Mouse (Mus musculus) forebrain, embryonic 13.5 days (tissue): Measurements from ENCODE around the gene Tk2. TPM values are rescaled to one million over a fixed set of nuclear protein-coding genes. Genes with fewer than 3 reads are reported as not detected.
"Not testable (repeated sequence)": the region's sequence is repeated elsewhere in the genome, so short reads cannot be mapped to it uniquely, and the experiment has no call there.

Experiments
- ATAC-seq: fragments of 200-750 bp; cut with Nextera tagmentation; 2 replicates; pipeline ENCODE4 v1.8.0; 2017
- H3K27ac ChIP-seq: fragments of 300-500 bp; sonication (generic); 2 replicates; pipeline ENCODE4 v1.5.1; 2015; ENCODE audit warnings: inconsistent platforms, mild to moderate bottlenecking, moderate library complexity
- H3K27me3 ChIP-seq: fragments of 300-500 bp; sonication (generic); 2 replicates; pipeline ENCODE4 v1.6.1; 2015; ENCODE audit warnings: mild to moderate bottlenecking, inconsistent platforms
- H3K36me3 ChIP-seq: fragments of 300-500 bp; sonication (generic); 2 replicates; pipeline ENCODE4 v1.6.1; 2015; ENCODE audit warnings: mild to moderate bottlenecking, inconsistent platforms; ENCODE audit not compliant: poor library complexity, severe bottlenecking
- H3K4me1 ChIP-seq: fragments of 300-500 bp; sonication (generic); 2 replicates; pipeline ENCODE4 v1.6.1; 2015; ENCODE audit warnings: inconsistent platforms
- H3K4me2 ChIP-seq: fragments of 300-500 bp; sonication (generic); 2 replicates; pipeline ENCODE4 v1.6.1; 2015; ENCODE audit warnings: inconsistent platforms, mild to moderate bottlenecking, moderate library complexity
- H3K4me3 ChIP-seq: fragments of 300-500 bp; sonication (generic); 2 replicates; pipeline ENCODE4 v1.5.1; 2015; ENCODE audit warnings: mild to moderate bottlenecking, inconsistent platforms
- H3K9ac ChIP-seq: fragments of 300-500 bp; sonication (generic); 2 replicates; pipeline ENCODE4 v1.6.1; 2015; ENCODE audit warnings: mild to moderate bottlenecking, inconsistent platforms
- H3K9me3 ChIP-seq: fragments of 300-500 bp; sonication (generic); replicated peaks from 2 replicates; pipeline ENCODE4 v1.6.1; 2016; ENCODE audit warnings: inconsistent platforms
- WGBS: fragments of 180-500 bp; shearing (Covaris S2); methylation state at CpG from one replicate; pipeline ENCODE4 v1.1.7; 2015; 5-methylcytosine and 5-hydroxymethylcytosine counted together
- polyA plus RNA-seq: library from polyadenylated mRNA; unstranded; fragments of >200 nt; fragmentation: Nextera tagmentation; extraction: Ambion mirVana; gene quantifications from 2 replicates; pipeline ENCODE4 v1.2.1, GENCODE M21; 2015

Gene Tk2
- polyA plus RNA-seq: 39.1 and 41.1 TPM in 2 replicates

DNA sequence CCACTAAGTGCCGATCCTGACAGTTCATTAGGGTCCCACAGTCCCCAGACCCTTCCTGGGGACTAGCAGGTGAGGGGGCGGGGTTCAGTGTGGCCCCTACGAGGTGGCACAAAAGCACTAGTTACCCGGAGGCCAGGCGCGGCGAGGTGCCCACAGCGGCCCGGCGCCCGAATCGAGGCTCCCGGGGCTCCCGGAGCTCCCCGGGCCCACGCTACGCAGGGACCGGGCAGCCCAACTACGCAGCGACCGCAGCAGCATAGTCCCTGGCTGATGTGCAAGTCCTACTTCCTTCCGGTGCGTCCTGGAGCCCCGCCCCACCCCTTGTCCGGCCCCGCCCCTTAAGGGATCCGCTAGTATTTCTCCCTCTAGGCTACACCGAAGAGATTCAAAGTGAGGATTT, at the start of gene Tk2:
Gene Tk2 (minus strand): TSS at position 283 of the 400 bp plus-strand sequence.
- WGBS: under 1% methylated on average over 28 of the region's 28 CpGs
- H3K4me1 ChIP-seq: peaks cover 25% of the 10 kb centered on the region
- peak within 1 kb of the TSS; percentile 57 for H3K27ac ChIP-seq
- peak within 1 kb of the TSS; percentile 90 for H3K4me3 ChIP-seq
- H3K9me3 ChIP-seq: no peaks in the 10 kb centered on the region
- H3K9ac ChIP-seq: peak within 1 kb of the TSS; percentile 92
- H3K4me2 ChIP-seq: peak within 1 kb of the TSS; percentile 89
- H3K36me3 ChIP-seq: peaks cover 14% of the 10 kb centered on the region
- ATAC-seq: peak; percentile 92
- no peaks in the 10 kb centered on the region for H3K27me3 ChIP-seq

DNA sequence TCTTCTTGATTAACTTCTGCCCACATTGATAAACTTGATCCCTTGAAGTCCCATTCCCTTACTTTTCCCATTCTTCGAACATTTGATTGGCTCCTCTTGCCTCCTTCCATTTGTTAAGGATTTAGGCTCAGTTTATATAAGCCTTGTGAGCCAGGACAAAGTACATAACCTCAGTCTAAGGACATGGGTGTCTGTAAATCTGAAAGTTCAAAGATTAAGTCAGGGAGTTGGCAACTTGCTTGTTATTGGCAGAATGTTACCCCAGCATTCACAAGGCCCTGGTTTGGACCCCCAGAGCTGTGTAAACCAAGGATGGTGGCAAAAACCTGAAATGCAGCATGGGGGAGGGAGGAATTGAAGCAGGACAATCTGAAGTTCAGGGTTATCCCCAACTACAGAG, 46.0 kb upstream of the Tk2 start:
- no peak overlapping the region for H3K9ac ChIP-seq
- no peak for ATAC-seq
- H3K9me3 ChIP-seq: no peaks in the 10 kb centered on the region
- 92% methylated on average over 1 of the region's 1 CpGs for WGBS
- no peak overlapping the region for H3K27ac ChIP-seq
- H3K36me3 ChIP-seq: no peaks in the 10 kb centered on the region
- H3K27me3 ChIP-seq: no peaks in the 10 kb centered on the region
- no peaks in the 10 kb centered on the region for H3K4me1 ChIP-seq
- H3K4me3 ChIP-seq: no peak overlapping the region
- H3K4me2 ChIP-seq: no peak overlapping the region

DNA sequence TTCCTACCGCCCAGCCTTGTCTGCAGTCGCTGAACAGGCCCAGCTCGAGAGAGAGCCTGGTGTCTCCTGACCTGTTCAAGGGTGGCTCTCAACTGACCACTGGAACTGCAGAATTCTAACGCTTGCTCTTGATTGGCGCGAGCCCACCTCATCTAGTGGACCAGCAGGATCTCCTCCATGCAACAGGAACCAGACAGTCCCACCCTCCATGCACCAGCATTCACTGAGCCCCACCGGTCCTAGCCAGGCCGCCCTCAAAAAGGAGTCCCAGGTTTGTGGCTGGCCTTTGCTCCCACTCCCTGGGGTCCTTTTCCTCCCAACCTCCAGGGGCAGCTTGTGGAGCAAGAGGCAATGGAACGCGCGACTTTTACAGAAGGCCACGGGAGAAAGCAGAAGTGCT, 44.7 kb upstream of the Tk2 start, which contains the start of gene Cmtm2a:
Gene Cmtm2a (minus strand): TSS at position 101 of the 400 bp plus-strand sequence.
- not testable (repeated sequence) for H3K27me3 ChIP-seq, ATAC-seq, H3K36me3 ChIP-seq, H3K9me3 ChIP-seq, H3K4me3 ChIP-seq, H3K4me1 ChIP-seq, H3K4me2 ChIP-seq, H3K9ac ChIP-seq, H3K27ac ChIP-seq
- WGBS: 81% methylated on average over 12 of the region's 12 CpGs

DNA sequence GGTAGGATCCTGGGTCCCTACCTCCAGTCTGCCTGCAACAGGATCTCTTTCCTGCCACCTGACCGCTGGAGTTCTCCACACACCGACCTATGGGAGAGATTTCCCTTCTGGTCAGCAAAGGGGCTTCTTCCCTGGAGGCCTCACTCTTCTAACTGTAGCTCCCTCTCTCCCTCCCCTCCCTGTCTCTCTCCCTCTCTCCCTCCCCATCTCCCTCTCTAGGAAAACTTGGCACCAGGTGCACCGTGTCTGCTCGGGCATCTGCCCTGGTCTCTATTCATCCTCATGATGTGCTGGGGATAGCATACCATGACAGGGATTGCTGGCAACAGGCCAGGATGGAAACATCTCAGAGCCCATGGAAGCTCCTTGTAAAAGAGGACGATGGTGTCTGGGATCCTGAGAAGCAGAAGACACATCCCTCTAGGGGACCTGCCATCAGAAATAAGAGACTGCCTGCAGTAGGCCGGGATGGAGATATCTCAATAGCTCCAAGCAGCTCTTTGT, 20.6 kb upstream of the Tk2 start:
- 88% methylated on average over 6 of the region's 6 CpGs for WGBS
- no peak for ATAC-seq
- peaks cover 7% of the 10 kb centered on the region for H3K36me3 ChIP-seq

DNA sequence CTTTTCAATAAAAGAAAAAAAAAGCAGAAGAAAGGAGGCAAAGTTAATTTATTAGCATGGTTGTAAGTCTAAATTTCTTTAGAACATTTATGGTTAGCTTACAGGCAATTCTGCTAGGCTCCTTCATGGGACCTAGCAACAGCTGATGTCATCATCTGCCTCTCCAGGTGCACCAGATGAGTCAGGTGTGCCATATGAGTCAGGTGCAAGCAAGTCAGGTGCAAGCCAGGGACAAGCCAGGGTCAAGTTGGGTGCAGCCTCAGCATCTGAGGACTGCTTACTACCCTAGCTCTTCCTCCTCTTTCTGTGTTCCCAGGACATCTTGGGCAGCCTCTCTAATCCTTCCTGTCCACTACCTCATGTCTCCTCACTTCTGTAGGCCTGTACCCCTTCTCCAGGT, 20.0 kb upstream of the Tk2 start:
- ATAC-seq: no peak
- Histone ChIP-seq H3K4me2 (no peak overlapping the region), H3K4me3 (no peak overlapping the region), H3K27me3 (no peaks in the 10 kb centered on the region), H3K4me1 (no peaks in the 10 kb centered on the region), H3K36me3 (peaks cover 13% of the 10 kb centered on the region), H3K9ac (no peak overlapping the region), H3K27ac (no peak overlapping the region), H3K9me3 (no peaks in the 10 kb centered on the region)

More for the DNA sequence above, 20.6 kb upstream of the Tk2 start:
- no peaks in the 10 kb centered on the region for H3K4me1 ChIP-seq
- no peak overlapping the region for H3K27ac ChIP-seq
- H3K4me2 ChIP-seq: no peak overlapping the region
- no peaks in the 10 kb centered on the region for H3K9me3 ChIP-seq
- no peak overlapping the region for H3K4me3 ChIP-seq
- H3K27me3 ChIP-seq: no peaks in the 10 kb centered on the region
- no peak overlapping the region for H3K9ac ChIP-seq

DNA sequence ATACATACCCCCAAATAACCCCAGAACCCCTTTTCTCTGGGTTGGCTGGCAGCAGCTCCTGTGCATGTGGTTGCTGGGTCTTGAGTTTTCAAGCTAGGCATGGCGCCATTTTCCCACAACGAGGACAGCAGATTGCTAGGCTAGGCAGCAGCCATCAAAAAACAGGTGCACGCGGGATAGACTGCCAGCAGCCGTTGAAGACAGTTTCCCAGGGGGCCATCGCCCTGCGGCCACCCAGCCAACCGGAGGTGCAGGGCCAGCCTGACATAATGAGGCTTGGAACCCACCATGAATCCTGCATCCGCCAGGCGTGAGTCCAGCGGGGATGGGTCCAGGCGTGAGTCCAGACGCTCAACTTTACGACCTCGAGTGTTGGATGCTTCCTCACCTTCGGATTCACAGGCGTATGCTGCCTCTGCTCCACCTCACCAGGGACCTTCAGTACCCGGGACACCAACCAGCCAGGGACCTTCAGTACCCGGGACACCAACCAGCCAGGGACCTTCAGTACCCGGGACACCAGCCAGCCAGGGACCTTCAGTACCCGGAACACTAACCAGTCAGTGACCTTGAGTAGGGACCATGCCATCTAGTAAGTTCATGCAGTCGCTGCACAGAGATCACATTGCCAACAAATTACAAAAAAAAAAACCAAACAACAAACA, 16.0 kb upstream of the Tk2 start:
- peaks cover 23% of the 10 kb centered on the region for H3K36me3 ChIP-seq
- H3K9ac ChIP-seq, H3K4me3 ChIP-seq, H3K4me2 ChIP-seq, H3K27me3 ChIP-seq, H3K27ac ChIP-seq, ATAC-seq, H3K9me3 ChIP-seq, H3K4me1 ChIP-seq: not testable (repeated sequence)
- 97% methylated on average over 22 of the region's 22 CpGs for WGBS

DNA sequence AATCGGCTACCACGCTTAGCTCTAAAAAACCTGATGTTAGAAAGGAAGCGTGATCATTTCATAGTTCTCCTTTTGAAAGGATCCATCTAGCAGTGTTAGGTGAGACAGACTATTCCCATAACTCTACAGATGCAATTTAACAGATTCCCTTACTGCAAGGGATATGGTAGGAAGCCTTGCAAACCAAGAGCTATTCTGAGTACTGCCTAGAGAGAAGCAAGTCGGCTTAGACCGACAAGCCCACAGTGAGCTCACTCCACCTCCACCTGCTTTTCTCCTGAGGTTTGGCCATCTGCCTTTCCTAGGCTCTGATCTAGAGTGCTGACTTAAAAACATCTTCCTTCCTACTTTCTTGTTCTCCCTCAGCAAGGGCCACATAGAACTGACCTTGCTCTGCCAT, 13.4 kb upstream of the Tk2 start:
- not testable (repeated sequence) for H3K9ac ChIP-seq, H3K27ac ChIP-seq, H3K9me3 ChIP-seq, H3K4me3 ChIP-seq, H3K4me1 ChIP-seq, ATAC-seq, H3K27me3 ChIP-seq, H3K4me2 ChIP-seq
- H3K36me3 ChIP-seq: peaks cover 48% of the 10 kb centered on the region
- WGBS: 96% methylated on average over 5 of the region's 5 CpGs

DNA sequence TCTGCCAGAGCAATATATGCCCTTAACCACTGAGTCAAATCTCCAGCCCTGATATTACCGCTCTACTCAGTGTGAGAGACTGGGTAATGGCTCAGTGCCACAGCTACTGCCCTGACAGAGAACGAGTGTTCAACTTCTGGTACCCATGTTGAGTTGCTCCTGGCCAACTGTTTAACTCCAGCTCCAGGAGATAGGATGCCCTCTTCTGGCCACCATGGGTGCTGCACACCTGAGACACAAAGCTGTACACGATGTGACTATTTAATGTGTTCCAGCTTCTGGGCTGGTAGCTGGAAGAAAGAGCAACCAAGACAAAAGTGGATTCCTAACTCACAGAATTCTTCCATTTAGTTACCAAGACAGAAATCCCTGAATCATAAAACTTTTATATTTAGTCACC, 4.7 kb upstream of the Tk2 start:
- no peaks in the 10 kb centered on the region for H3K9me3 ChIP-seq
- no peak overlapping the region for H3K4me2 ChIP-seq
- 89% methylated on average over 3 of the region's 3 CpGs for WGBS
- ATAC-seq: no peak
- no peak overlapping the region for H3K27ac ChIP-seq
- H3K27me3 ChIP-seq: no peaks in the 10 kb centered on the region
- no peak overlapping the region for H3K4me3 ChIP-seq
- H3K4me1 ChIP-seq: peaks cover 11% of the 10 kb centered on the region
- H3K36me3 ChIP-seq: peaks cover 11% of the 10 kb centered on the region
- H3K9ac ChIP-seq: no peak overlapping the region

DNA sequence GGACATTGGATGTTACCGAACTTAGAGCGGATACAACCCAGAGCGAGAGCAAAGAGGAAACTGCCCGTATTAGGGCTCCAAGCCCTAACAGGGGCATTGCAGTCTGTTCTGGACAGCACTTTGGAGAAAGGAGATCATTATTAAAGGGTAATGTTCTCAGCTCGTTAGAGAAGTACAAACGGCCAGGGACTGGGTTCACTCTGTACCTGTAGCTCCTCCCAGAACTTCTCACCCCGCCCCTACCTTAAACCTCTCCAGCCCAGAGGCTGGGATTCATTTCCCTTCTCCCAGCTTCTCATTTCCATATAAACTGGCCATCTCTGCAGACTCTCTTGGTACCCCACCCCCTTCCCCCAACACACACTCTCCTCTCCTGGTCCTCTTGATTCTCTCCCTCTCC, 3.1 kb upstream of the Tk2 start:
- H3K4me1 ChIP-seq: peaks cover 25% of the 10 kb centered on the region
- peak; percentile 4; the same call in 1 of the 2 replicates for ATAC-seq
- H3K9me3 ChIP-seq: no peaks in the 10 kb centered on the region
- no peaks in the 10 kb centered on the region for H3K36me3 ChIP-seq
- 1% methylated on average over 7 of the region's 7 CpGs for WGBS
- peak overlapping the region; percentile 71 for H3K4me2 ChIP-seq
- peak overlapping the region; percentile 60 for H3K4me3 ChIP-seq
- H3K27ac ChIP-seq: no peak overlapping the region
- H3K9ac ChIP-seq: peak overlapping the region; percentile 71
- no peaks in the 10 kb centered on the region for H3K27me3 ChIP-seq

DNA sequence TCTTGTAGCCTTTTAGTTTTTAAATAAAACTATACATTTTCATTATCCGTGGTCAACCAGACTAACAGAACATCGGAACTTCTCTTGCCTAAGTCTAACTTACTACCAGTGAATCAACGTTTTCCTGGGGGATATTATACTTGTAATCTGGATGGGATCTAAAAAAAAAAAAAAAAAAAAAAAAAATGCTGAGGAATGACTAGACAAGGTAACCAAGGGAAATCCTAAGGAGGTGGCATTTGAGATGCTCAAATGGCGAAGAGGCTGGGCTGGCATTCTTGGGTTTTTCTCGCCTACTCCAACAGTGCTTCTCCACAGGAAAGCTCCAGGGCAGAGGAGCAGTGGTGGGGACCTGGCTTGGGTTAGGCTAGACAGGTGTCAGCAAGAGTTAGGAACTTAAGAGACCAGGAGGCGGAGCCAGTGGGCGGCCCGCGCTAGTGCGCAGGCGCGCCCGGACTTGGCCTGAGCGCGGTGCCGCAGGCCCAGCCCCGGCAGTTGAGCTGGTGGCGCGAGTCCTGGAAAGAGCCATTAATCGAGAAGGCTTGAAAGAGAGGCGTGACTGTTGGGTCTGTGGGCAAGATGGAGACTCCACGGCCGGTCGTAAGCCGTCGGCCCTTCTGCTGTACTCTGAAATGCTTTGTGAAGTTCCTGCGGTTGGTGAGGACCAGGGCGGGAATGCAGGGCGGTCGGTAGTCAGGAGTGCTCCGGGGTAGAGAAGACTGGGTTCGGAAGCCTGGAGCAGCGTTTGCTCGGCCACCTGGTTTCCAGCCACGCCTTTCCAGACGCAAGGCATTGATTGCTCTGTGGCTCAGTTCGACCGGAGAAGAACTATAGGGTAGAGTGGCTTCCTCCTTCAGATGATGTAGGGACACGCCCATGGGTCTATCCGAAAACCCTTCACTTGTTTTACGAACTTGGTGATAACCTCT, 2.3 kb upstream of the Tk2 start, which contains the start of gene Cklf:
Gene Cklf (plus strand): TSS at position 423 of the 929 bp plus-strand sequence.
- 3% methylated on average over 41 of the region's 41 CpGs for WGBS
- Histone ChIP-seq H3K4me2 (peak within 1 kb of the TSS; percentile 71), H3K9me3 (no peaks in the 10 kb centered on the region), H3K4me1 (peaks cover 25% of the 10 kb centered on the region), H3K27ac (peak within 1 kb of the TSS; percentile 46; the same call in 1 of the 2 replicates), H3K27me3 (no peaks in the 10 kb centered on the region), H3K36me3 (no peaks in the 10 kb centered on the region), H3K9ac (peak within 1 kb of the TSS; percentile 71), H3K4me3 (peak within 1 kb of the TSS; percentile 60)
- peak; percentile 84 for ATAC-seq

DNA sequence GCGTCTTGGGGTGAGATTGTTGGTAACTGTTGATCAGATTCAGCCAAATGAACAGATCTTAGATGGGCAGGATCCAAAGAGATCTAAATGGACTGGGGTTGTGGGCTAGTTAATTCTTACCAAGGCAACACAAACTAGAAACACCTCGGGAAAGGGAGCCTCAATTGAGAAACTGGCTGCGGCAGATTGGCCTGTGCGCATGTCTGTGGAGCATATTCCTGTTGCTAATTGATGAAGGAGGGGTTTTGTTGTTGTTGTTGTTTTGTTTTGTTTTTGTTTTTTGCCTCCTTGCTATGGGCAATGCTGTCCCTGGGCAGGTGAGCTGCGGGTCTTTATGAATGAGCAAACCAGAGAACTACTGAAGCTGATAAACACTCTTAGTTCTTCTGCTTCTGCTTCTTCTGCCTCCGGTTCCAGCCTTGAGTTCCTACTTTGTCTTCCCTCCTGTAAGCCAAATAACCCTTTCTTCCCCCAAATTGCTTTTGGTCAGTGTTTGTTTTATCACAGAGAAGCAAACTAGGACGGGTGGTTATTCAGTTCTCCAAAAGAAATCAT, 1.2 kb upstream of the Tk2 start:
- no peak overlapping the region for H3K27ac ChIP-seq
- no peaks in the 10 kb centered on the region for H3K27me3 ChIP-seq
- H3K4me3 ChIP-seq: no peak overlapping the region
- no peak for ATAC-seq
- no peak overlapping the region for H3K4me2 ChIP-seq
- 90% methylated on average over 7 of the region's 7 CpGs for WGBS
- peaks cover 6% of the 10 kb centered on the region; the same call in 1 of the 2 replicates for H3K36me3 ChIP-seq
- H3K9me3 ChIP-seq: no peaks in the 10 kb centered on the region
- no peak overlapping the region for H3K9ac ChIP-seq
- peaks cover 25% of the 10 kb centered on the region for H3K4me1 ChIP-seq

DNA sequence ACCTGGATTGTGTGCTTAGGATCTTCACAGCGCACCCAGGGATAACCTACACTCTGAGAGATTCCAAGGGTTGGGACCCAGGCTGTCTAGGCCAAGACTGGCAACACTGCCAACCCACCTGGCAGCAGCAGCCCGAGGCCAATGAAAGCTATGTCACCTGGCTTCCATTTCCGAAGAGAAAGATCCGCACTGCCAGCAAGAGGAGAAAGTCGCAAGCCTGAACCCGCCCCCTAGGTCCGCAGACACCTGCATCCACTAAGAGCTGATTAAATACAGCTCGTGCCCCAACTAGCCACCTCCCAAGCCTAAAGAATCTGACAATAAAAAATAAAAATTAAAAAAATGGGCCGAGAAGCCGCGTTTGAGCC, 466 bp downstream of the Tk2 start:
- Histone ChIP-seq H3K9me3 (no peaks in the 10 kb centered on the region), H3K9ac (peak overlapping the region; percentile 92), H3K4me2 (peak overlapping the region; percentile 89), H3K27me3 (no peaks in the 10 kb centered on the region), H3K4me1 (peaks cover 25% of the 10 kb centered on the region), H3K27ac (peak overlapping the region; percentile 57; the same call in 1 of the 2 replicates), H3K36me3 (peaks cover 18% of the 10 kb centered on the region), H3K4me3 (peak overlapping the region; percentile 90)
- ATAC-seq: peak; percentile 2; the same call in 1 of the 2 replicates
- WGBS: 3% methylated on average over 11 of the region's 11 CpGs
